Mouse (Mus musculus) CH12F3 (cell line): ENCODE data around the gene Rsph14.

ENCODE experiments used
- in situ Hi-C: fragments of 300-500 bp; cut with MboI; formaldehyde crosslinking; loops from 2 replicates; pipeline ENCODE4 v1.14.3; 2020; ENCODE audit warnings: low sequenced_read_pairs

The Rsph14 gene

GRCm38 (mm10) chr10:75032395-75032794 lies at the start of gene Rsph14:
Rsph14 (minus strand) TSS chr10:75032586.
- in situ Hi-C loops: no loop called here

- in situ Hi-C loops: no loop called here
These were observed 46.1 kb upstream of the Rsph14 start for GRCm38 (mm10) chr10:75078174-75079128.

DNA sequence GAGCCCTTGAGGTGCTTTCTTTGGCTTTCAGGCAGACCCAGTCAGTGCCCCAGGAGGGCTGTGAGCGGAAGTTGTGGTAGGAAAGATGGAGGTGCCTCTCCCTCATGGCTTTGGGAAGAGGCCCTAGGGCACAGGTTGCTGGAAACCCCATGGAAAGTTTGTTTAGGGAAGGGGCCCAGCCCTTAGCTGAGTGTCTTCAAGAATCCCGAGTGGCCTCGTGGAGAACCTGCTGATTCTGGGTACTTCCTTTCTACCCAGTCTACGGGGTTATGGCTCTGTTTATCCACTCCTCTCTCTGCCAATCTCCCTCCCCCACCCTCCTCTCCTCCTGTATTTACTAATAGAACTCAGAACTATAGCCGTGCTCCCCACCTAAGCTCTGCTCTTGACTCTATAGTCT lies 43.3 kb upstream of the Rsph14 start:
- in situ Hi-C loops: no loop called here

GRCm38 (mm10) chr10:75070281-75070976 lies 38.0 kb upstream of the Rsph14 start:
- in situ Hi-C loops: no loop called here

DNA sequence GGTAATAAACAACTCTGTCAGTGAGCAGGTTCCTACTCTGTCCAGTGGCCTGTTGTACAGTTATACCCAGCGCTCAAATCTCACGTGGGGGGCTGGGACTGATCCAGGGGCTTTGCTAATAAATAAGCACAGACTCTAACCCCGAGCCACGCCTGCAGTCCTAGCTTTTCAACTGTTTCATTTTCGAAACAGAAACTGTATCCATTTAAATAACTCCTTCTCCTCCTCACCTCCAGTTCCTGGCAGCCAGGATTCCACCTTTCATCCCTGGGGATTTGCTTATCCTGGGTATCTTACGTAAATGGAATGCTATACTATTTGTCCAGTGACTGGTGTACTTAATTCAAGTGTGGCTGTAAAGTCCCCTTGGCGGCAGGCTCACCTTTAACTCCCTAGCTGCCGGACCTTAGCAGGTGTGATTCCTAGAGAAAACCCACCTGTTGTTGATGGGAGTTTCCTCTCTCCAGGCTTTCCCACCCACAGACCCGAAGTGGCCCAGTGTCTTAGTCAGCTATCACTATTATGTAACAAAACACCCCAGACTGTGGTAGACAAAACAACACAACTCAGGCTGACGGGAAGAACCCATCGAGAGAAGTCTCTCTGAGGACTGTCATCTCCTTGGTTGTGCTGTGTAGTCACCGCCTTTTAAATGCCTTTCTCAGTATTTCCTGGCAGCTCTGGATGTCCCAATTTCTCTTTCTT lies 36.4 kb upstream of the Rsph14 start:
- in situ Hi-C loops: no loop called here

DNA sequence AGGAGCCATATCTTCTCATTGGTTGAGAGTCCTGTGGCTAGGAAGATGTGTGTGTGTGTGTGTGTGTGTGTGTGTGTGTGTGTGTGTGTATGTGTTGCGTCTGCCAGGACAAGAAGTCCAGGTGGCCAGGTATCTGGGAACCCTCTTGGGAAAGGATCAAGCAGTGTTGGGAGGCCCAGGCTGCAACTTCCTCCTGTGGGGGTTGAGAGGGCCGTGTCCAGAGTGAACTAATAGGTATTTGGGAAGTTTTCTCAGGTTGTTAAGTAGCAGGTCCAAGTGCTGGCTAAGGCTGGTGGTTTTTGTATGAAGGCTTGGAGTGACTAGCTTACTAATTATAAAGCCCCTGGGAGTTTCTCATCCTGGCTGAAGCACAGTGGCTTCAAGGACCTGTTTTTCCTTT lies 35.7 kb upstream of the Rsph14 start:
- in situ Hi-C loops: no loop called here

- in situ Hi-C loops: no loop called here
These were observed 35.1 kb upstream of the Rsph14 start for GRCm38 (mm10) chr10:75067446-75067845.

DNA sequence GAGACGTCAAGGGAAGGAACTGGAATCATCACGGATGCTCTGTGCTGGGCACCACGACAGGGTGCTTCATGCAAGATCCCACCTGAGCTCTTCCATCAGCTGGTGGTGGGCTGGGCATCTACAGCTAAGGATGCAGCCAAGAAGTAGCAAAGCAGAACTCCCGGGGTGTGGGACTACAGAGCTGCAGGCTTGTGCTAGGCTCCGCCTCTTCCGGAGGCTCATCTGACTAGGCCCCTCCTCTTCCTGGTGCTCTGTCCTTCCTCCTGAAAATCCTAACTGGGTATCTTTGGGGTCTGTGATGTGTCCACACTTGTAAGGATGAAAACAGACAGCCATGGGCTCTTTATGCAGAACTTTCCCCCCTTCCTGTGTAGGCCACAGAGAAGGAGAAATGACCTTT lies 33.3 kb upstream of the Rsph14 start:
- in situ Hi-C loops: no loop called here

DNA sequence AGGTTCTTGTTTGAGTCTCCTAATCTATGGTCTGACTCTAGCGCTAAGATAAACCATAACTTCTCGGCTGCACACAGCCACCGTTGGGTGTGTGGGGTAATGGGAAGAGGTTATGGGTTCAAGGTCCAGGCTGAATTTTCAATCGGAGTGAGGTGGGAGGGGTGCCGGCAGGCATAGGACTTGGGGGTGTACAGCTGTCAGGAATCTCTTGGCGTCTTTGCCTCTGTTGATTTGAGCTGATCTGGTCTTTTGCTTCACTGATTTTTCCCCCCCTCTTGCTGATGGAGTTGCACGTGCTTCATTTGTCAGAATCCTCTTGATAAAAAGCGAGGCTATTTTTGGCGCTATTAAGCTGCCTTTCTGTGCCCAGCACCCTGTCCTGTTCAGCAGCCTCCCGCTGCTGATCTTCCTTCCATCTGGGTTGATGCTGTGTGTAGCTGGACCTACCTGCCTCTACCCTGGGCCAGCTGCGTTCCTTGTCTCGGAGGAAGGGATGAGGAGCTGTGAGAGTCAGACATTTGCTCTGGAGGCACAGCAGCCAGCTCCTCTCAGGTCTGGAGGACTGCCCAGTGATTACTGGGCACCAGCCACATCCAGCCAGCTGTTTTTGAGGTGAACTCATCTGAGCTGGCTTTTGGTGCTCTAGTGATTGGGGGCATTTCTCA lies 31.0 kb upstream of the Rsph14 start:
- in situ Hi-C loops: no loop called here

DNA sequence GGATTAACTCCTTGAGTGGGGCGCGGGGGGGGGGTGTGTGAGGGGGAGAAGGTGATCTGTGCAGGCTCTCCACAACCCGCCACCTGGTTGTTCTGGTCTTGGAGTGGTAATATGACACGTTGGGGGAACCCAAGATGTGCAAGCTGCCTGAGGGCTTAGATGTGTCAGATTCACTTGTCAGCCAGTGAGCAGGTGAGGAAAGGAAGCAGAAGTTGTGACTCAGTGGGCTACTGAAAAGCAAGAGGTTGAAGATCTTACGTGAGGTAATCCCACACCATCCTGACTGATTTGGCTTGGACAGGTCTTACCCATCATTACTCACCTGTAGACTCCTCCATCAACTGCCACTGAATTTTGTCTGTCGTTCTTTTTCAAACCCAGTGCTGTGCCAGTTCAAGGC lies 30.2 kb upstream of the Rsph14 start:
- in situ Hi-C loops: no loop called here

- in situ Hi-C loops: no loop called here
These were observed 29.8 kb upstream of the Rsph14 start for GRCm38 (mm10) chr10:75062189-75062561.

DNA sequence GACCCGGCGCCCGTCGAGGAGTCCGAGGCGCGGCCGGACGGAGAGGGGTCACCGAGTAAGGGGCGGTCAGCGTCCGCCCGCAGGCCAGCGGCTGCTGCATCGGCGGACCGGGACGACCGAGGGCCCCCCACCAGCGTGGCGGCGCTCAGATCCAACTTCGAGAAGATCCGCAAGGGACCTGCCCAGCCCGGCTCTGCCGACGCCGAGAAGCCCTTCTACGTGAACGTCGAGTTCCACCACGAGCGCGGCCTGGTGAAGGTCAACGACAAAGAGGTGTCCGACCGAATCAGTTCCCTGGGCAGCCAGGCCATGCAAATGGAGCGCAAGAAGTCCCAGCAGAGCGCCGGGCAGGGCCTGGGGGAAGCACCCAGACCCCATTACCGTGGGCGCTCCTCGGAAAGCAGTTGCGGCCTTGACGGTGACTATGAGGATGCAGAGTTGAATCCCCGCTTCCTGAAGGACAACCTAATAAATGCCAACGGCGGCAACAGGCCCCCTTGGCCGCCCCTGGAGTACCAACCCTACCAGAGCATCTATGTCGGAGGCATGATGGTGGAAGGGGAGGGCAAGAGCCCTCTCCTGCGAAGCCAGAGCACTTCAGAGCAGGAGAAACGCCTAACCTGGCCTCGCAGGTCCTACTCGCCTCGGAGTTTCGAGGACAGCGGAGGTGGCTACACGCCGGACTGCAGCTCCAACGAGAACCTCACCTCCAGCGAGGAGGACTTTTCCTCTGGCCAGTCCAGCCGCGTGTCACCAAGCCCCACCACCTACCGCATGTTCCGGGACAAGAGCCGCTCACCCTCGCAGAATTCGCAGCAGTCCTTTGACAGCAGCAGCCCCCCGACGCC lies 29.2 kb upstream of the Rsph14 start:
- in situ Hi-C loops: no loop called here

DNA sequence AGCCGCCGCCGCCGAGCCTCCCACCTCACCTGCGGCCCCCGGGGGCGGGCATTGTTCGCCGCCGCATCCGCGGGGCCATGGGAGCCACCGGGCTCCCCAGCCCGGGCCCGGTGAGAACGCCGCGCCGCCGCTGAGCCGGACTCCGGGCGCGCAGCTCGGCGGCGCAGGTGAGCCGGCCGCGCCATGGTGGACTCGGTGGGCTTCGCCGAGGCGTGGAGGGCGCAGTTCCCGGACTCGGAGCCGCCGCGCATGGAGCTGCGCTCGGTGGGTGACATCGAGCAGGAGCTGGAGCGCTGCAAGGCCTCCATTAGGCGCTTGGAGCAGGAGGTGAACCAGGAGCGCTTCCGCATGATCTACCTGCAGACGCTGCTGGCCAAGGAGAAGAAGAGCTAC lies 28.5 kb upstream of the Rsph14 start:
- in situ Hi-C loops: no loop called here

- in situ Hi-C loops: no loop called here
These were observed 27.9 kb upstream of the Rsph14 start, which contains the start of gene Bcr for GRCm38 (mm10) chr10:75060217-75060842. Bcr (plus strand) TSS chr10:75060592.

GRCm38 (mm10) chr10:75059396-75059795 lies 27.0 kb upstream of the Rsph14 start:
- in situ Hi-C loops: loop anchor here (5.0 kb wide), 1 partner anchor 93 kb away; no protein-coding TSS in a partner anchor

DNA sequence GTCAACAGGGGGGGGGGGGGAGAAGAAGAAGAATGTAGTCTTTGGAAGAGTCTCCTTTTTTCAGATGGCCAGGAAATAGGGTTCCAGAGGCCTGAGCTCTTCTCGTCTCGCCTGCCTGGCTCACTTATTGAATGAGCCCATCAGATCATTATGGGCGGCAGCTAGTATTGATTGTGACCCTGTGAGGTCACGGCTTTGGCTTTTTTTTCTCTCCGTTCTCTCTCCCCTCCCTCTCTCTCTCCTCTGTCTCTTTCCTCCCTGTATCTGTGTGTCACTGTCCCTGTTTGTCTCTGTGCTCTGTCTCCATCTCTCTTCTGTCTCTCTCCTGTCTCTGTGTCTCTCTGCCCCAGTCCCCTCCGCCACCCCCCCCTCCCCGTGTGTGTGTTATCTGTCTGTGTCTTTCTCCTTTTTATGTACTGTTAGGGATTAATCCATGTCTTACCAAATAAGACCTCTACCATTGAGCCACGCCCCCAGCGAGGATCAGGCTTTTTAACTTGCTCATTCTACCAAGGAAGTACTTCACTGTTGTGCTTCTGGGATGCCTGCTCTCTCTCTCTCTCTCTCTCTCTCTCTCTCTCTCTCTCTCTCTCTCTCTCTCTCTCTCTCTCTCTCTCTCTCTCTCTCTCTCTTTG lies 26.5 kb upstream of the Rsph14 start:
- in situ Hi-C loops: loop anchor here (5.0 kb wide), 1 partner anchor 93 kb away; no protein-coding TSS in a partner anchor

DNA sequence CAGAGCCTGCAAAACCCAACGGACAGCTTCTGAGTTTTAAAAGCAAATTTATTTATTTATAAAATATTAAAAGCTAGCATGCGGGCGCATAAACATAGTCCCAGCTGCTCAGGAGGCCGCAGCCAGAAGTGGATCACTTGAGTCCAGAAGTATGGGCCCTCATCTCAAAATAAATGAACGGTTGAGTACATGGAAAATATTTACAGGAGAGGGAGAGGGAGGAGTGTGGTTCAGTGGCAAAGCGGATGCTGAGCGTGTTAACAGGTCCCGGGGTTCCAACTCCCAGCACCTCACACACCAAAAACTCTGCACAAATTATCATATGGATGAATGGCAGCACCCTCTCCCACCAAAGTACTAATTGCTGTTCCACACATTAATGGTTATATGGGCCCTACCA lies 25.9 kb upstream of the Rsph14 start:
- in situ Hi-C loops: loop anchor here (5.0 kb wide), 1 partner anchor 94 kb away; no protein-coding TSS in a partner anchor

- in situ Hi-C loops: loop anchor here (5.0 kb wide), 1 partner anchor 96 kb away; no protein-coding TSS in a partner anchor
These were observed 23.9 kb upstream of the Rsph14 start for GRCm38 (mm10) chr10:75056255-75056654.

GRCm38 (mm10) chr10:75055672-75056071 lies 23.3 kb upstream of the Rsph14 start:
- in situ Hi-C loops: loop anchor here (5.0 kb wide), 1 partner anchor 97 kb away; no protein-coding TSS in a partner anchor
